Mouse (Mus musculus): ENCODE results near the gene Mtap.

DNA sequence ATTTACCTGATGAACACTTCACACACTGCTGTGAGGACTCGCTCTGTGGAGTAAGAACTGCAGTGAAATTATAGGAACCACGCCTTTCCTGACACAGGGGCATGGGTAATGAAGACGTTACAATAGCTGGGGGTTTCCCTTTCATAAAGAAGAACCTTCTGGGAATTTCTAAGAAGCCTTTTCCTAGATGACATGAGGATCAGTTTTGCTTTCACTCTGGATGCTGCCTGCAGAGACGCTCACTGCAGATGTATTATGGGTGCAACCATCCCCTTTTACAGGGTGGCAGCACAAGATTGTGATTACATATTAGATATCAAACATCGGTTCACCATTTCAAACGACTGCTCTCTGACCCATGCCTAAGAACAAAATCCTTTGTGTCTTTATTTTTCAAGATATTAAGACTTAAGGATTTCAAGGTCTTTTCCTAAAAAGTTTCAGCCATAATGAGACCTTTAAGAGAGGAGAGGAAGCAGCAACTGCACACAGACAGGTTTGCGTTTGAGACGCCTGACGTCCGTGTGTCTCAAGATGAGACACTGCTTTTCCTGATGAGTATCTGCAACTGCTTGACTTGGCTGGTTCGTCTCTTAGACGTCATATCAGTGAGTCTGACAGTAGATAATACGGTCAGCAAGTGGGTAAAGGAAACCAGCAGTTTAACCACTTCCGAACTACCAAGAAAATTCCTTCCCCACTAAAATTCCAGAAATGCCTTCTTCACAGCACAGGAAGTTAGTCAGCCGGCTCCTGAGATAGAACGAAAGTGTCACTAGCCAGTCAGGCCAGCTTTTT, 13.3 kb upstream of the Mtap start:
- TF ChIP-seq GATA1 (IDR thresholded peaks at IDR 0.05; ENCODE audit: borderline replicate concordance, low read length), result no peak
- no peak for TF ChIP-seq FLI1 (IDR thresholded peaks at IDR 0.05; ENCODE audit: low read length)

Measured in megakaryocyte, embryonic 14.5 days (primary cell).